Mouse (Mus musculus) cerebellum, adult 2 months (tissue): ENCODE data around the gene Trp53bp2.

Experiments used
- CTCF ChIP-seq: fragments of 200-500 bp; IDR thresholded peaks from 2 replicates; pipeline ENCODE4 v1.5.1; 2011; ENCODE audit warnings: low read depth, mild to moderate bottlenecking, control low read depth, low read length, moderate library complexity, borderline replicate concordance; ENCODE audit not compliant: insufficient read depth
- POLR2A ChIP-seq: fragments of 200-500 bp; IDR thresholded peaks from 2 replicates; pipeline ENCODE4 v1.6.1; 2011; ENCODE audit warnings: low read length, control low read depth, borderline replicate concordance; ENCODE audit not compliant: insufficient read depth

- TF ChIP-seq POLR2A = no peak
- no peak for TF ChIP-seq CTCF
Measured at GRCm38 (mm10) chr1:182441791-182442473, 33.0 kb downstream of the Trp53bp2 start.
